Mouse (Mus musculus) liver, embryonic 12.5 days (tissue): Measurements from ENCODE around the gene Gm5089. TPM values are rescaled to one million over a fixed set of nuclear protein-coding genes. Genes with fewer than 3 reads are reported as not detected.

ENCODE experiments used
- ATAC-seq: fragments of 200-750 bp; cut with Nextera tagmentation; 2 replicates; pipeline ENCODE4 v1.8.0; 2017; ENCODE audit warnings: moderate number of reproducible peaks, mild to moderate bottlenecking, moderate library complexity
- H3K27ac ChIP-seq: fragments of 300-500 bp; sonication (generic); 2 replicates; pipeline ENCODE4 v1.5.1; 2016; ENCODE audit warnings: mild to moderate bottlenecking
- H3K27me3 ChIP-seq: fragments of 300-500 bp; sonication (generic); replicated peaks from 2 replicates; pipeline ENCODE4 v1.6.1; 2016; ENCODE audit warnings: mild to moderate bottlenecking, moderate library complexity
- H3K36me3 ChIP-seq: fragments of 300-500 bp; sonication (generic); 2 replicates; pipeline ENCODE4 v1.6.1; 2016; ENCODE audit warnings: mild to moderate bottlenecking, moderate library complexity
- H3K4me1 ChIP-seq: fragments of 300-500 bp; sonication (generic); 2 replicates; pipeline ENCODE4 v1.6.1; 2016
- H3K4me2 ChIP-seq: fragments of 300-500 bp; sonication (generic); 2 replicates; pipeline ENCODE4 v1.6.1; 2016; ENCODE audit warnings: mild to moderate bottlenecking, moderate library complexity
- H3K4me3 ChIP-seq: fragments of 300-500 bp; sonication (generic); 2 replicates; pipeline ENCODE4 v1.5.1; 2016; ENCODE audit warnings: mild to moderate bottlenecking, moderate library complexity
- H3K9ac ChIP-seq: fragments of 300-500 bp; sonication (generic); 2 replicates; pipeline ENCODE4 v1.6.1; 2016; ENCODE audit warnings: mild to moderate bottlenecking, moderate library complexity
- H3K9me3 ChIP-seq: fragments of 300-500 bp; sonication (generic); replicated peaks from 2 replicates; pipeline ENCODE4 v1.6.1; 2016; ENCODE audit warnings: mild to moderate bottlenecking, moderate library complexity
- WGBS: fragments of 180-500 bp; shearing (Covaris S2); methylation state at CpG from one replicate; pipeline ENCODE4 v1.1.7; 2016; ENCODE audit not compliant: insufficient replicate concordance; 5-methylcytosine and 5-hydroxymethylcytosine counted together
- polyA plus RNA-seq: library from polyadenylated mRNA; unstranded; fragments of >200 nt; fragmentation: Nextera tagmentation; extraction: Ambion mirVana; gene quantifications from 2 replicates; pipeline ENCODE4 v1.2.1, GENCODE M21; 2016

Gene Gm5089
- polyA plus RNA-seq, 1 experiment from 2014 or later, result not detected

- H3K36me3 ChIP-seq, result no peaks in the 10 kb centered on the region
- H3K27me3 ChIP-seq, result peaks cover 74% of the 10 kb centered on the region
- H3K4me3 ChIP-seq, result no peak overlapping the region
- H3K4me2 ChIP-seq, result no peak overlapping the region
- no peak for ATAC-seq
- no peak overlapping the region for H3K9ac ChIP-seq
- H3K4me1 ChIP-seq, result no peaks in the 10 kb centered on the region
- 66% methylated on average over 4 of the region's 4 CpGs for WGBS
- H3K9me3 ChIP-seq, result no peaks in the 10 kb centered on the region
- no peak overlapping the region for H3K27ac ChIP-seq
These were observed 4.6 kb upstream of the Gm5089 start for GRCm38 (mm10) chr14:122455562-122455958.

- Histone ChIP-seq H3K27me3 (peaks cover 74% of the 10 kb centered on the region), H3K36me3 (no peaks in the 10 kb centered on the region), H3K4me2 (no peak overlapping the region), H3K27ac (no peak overlapping the region), H3K9ac (no peak overlapping the region), H3K4me1 (no peaks in the 10 kb centered on the region), H3K4me3 (no peak overlapping the region), H3K9me3 (no peaks in the 10 kb centered on the region)
- WGBS, result 59% methylated on average over 10 of the region's 10 CpGs
- ATAC-seq, result no peak
These were observed 4.1 kb upstream of the Gm5089 start for GRCm38 (mm10) chr14:122454901-122455561.

GRCm38 (mm10) chr14:122453996-122454738 lies 3.3 kb upstream of the Gm5089 start:
- WGBS, result 28% methylated on average over 12 of the region's 12 CpGs
- H3K4me1 ChIP-seq, result no peaks in the 10 kb centered on the region
- peaks cover 74% of the 10 kb centered on the region for H3K27me3 ChIP-seq
- no peak overlapping the region for H3K9ac ChIP-seq
- peak overlapping the region; percentile 43 for H3K4me2 ChIP-seq
- H3K36me3 ChIP-seq, result no peaks in the 10 kb centered on the region
- no peaks in the 10 kb centered on the region for H3K9me3 ChIP-seq
- no peak for ATAC-seq
- H3K4me3 ChIP-seq, result peak overlapping the region; percentile 34; the same call in 1 of the 2 replicates
- H3K27ac ChIP-seq, result no peak overlapping the region

- no peak for ATAC-seq
- Histone ChIP-seq H3K36me3 (no peaks in the 10 kb centered on the region), H3K9me3 (no peaks in the 10 kb centered on the region), H3K4me1 (no peaks in the 10 kb centered on the region), H3K4me3 (peak overlapping the region; percentile 34), H3K27me3 (peaks cover 77% of the 10 kb centered on the region), H3K4me2 (peak overlapping the region; percentile 43), H3K27ac (no peak overlapping the region), H3K9ac (no peak overlapping the region)
- WGBS, result 11% methylated on average over 32 of the region's 32 CpGs
These were observed 2.6 kb upstream of the Gm5089 start for GRCm38 (mm10) chr14:122453388-122453995.

- no peaks in the 10 kb centered on the region for H3K9me3 ChIP-seq
- no peak for ATAC-seq
- no peaks in the 10 kb centered on the region for H3K36me3 ChIP-seq
- H3K4me1 ChIP-seq, result no peaks in the 10 kb centered on the region
- no peak overlapping the region; the same call in 1 of the 2 replicates for H3K4me2 ChIP-seq
- H3K4me3 ChIP-seq, result no peak overlapping the region
- H3K27me3 ChIP-seq, result peaks cover 84% of the 10 kb centered on the region
- WGBS, result 49% methylated on average over 13 of the region's 13 CpGs
- H3K27ac ChIP-seq, result no peak overlapping the region
- H3K9ac ChIP-seq, result no peak overlapping the region
These were observed 1.9 kb upstream of the Gm5089 start for GRCm38 (mm10) chr14:122452701-122453387.

GRCm38 (mm10) chr14:122451551-122452145 lies 733 bp upstream of the Gm5089 start:
- Histone ChIP-seq H3K9ac (no peak overlapping the region), H3K27me3 (peaks cover 93% of the 10 kb centered on the region), H3K9me3 (no peaks in the 10 kb centered on the region), H3K4me1 (no peaks in the 10 kb centered on the region), H3K4me2 (no peak overlapping the region), H3K4me3 (no peak overlapping the region), H3K36me3 (no peaks in the 10 kb centered on the region), H3K27ac (no peak overlapping the region)
- no peak for ATAC-seq
- 55% methylated on average over 5 of the region's 5 CpGs for WGBS

- Histone ChIP-seq H3K9me3 (no peaks in the 10 kb centered on the region), H3K9ac (no peak overlapping the region), H3K27me3 (peaks cover 78% of the 10 kb centered on the region), H3K4me2 (peak overlapping the region; percentile 57), H3K27ac (no peak overlapping the region), H3K36me3 (no peaks in the 10 kb centered on the region), H3K4me1 (no peaks in the 10 kb centered on the region), H3K4me3 (no peak overlapping the region)
- WGBS, result 7% methylated on average over 29 of the region's 29 CpGs
- ATAC-seq, result no peak
These were observed 1.1 kb downstream of the Gm5089 start for GRCm38 (mm10) chr14:122449601-122450495.

- Histone ChIP-seq H3K9ac (no peak overlapping the region), H3K4me2 (no peak overlapping the region), H3K9me3 (no peaks in the 10 kb centered on the region), H3K36me3 (no peaks in the 10 kb centered on the region), H3K4me1 (no peaks in the 10 kb centered on the region), H3K27ac (no peak overlapping the region), H3K27me3 (peaks cover 19% of the 10 kb centered on the region; the same call in 1 of the 2 replicates), H3K4me3 (no peak overlapping the region)
- no peak for ATAC-seq
- WGBS, result 74% methylated on average over 10 of the region's 10 CpGs
These were observed 14.1 kb downstream of the Gm5089 start for GRCm38 (mm10) chr14:122436850-122437249.

GRCm38 (mm10) chr14:122434039-122434438 lies 16.9 kb downstream of the Gm5089 start:
- Histone ChIP-seq H3K9me3 (no peaks in the 10 kb centered on the region), H3K4me3 (no peak overlapping the region), H3K4me2 (no peak overlapping the region), H3K27ac (no peak overlapping the region), H3K27me3 (peaks cover 9% of the 10 kb centered on the region; the same call in 1 of the 2 replicates), H3K4me1 (no peaks in the 10 kb centered on the region), H3K36me3 (no peaks in the 10 kb centered on the region), H3K9ac (no peak overlapping the region)
- ATAC-seq, result no peak
- 77% methylated on average over 10 of the region's 10 CpGs for WGBS

GRCm38 (mm10) chr14:122432558-122432957 lies 18.4 kb downstream of the Gm5089 start:
- Histone ChIP-seq H3K9me3 (no peaks in the 10 kb centered on the region), H3K27me3 (peaks cover 8% of the 10 kb centered on the region; the same call in 1 of the 2 replicates), H3K4me3 (no peak overlapping the region), H3K27ac (no peak overlapping the region), H3K36me3 (no peaks in the 10 kb centered on the region), H3K9ac (no peak overlapping the region), H3K4me1 (no peaks in the 10 kb centered on the region), H3K4me2 (no peak overlapping the region)
- no peak for ATAC-seq
- 45% methylated on average over 3 of the region's 3 CpGs for WGBS

GRCm38 (mm10) chr14:122427654-122428053 lies 23.3 kb downstream of the Gm5089 start:
- Histone ChIP-seq H3K9ac (no peak overlapping the region), H3K9me3 (no peaks in the 10 kb centered on the region), H3K27me3 (peaks cover 6% of the 10 kb centered on the region; the same call in 1 of the 2 replicates), H3K4me3 (no peak overlapping the region), H3K36me3 (no peaks in the 10 kb centered on the region), H3K27ac (no peak overlapping the region), H3K4me1 (no peaks in the 10 kb centered on the region), H3K4me2 (no peak overlapping the region)
- ATAC-seq, result no peak
- WGBS, result 65% methylated on average over 3 of the region's 3 CpGs
